Mouse (Mus musculus): ENCODE results near the gene Taz. TPM values are rescaled to one million over a fixed set of nuclear protein-coding genes. Genes with fewer than 3 reads are reported as not detected.

The Taz gene
- 36.1 and 42.6 TPM in 2 replicates for polyA plus RNA-seq (2012; rRNA removed)

DNA sequence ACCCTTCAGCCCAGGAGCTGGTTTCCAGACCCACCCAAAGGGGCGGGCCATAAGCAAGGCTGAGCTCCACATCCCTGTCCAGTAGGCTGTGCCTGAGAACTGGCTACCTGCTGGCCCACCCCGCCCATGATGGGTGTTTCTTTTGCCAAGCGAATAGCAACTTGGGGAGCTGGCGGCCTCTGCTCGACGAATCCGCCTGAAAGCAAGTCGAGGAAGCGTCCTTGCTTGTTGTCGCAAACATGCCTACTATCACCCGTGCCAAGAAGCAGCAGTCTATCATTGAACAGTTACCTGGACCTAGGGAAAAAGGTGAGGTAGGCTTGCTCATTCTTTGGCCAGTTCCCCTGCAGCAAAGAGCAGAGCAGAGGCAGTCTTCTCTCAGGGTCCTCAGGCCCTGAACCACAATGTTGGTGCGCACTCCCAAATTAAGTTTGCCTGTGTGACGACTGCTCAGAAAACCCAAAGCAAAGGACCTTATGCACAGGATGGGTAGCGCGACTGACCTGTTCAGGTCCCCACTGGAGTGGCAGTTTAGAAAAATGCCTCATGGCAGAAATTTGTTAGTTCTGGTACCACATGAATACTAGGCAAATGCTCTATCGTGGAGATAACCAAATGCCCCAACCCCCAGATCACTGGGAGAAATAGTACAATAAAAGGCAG is at the start of gene Taz, which contains the start of gene Dnase1l1:
Gene Taz, plus strand, starts transcription at position 181 of the 663 bp plus-strand sequence.
Gene Dnase1l1, minus strand, starts transcription at position 606 of the 663 bp plus-strand sequence.

DNA sequence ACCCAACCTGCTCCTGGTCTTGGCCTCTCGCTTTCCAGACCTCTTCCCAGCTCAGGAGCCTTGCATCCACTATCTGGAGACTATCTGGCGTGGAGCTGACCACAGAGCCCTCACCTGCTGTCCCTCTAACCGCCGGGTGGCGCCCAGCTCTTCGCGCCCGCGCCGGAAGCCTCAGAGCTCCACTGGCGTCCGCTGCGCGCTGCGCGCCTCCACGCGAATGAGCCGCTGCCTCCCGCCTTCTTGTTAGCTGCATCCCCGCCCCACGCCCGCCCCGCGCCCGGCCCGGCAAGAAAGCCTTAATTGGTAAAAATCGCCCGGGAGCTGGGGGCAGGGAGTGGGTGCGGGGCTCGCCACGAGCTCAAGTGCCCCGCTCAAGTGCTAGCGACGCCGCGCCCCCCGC is 32.1 kb upstream of the Taz start, which contains the start of gene Flna:
Gene Flna, minus strand, starts transcription at position 206 of the 400 bp plus-strand sequence.

DNA sequence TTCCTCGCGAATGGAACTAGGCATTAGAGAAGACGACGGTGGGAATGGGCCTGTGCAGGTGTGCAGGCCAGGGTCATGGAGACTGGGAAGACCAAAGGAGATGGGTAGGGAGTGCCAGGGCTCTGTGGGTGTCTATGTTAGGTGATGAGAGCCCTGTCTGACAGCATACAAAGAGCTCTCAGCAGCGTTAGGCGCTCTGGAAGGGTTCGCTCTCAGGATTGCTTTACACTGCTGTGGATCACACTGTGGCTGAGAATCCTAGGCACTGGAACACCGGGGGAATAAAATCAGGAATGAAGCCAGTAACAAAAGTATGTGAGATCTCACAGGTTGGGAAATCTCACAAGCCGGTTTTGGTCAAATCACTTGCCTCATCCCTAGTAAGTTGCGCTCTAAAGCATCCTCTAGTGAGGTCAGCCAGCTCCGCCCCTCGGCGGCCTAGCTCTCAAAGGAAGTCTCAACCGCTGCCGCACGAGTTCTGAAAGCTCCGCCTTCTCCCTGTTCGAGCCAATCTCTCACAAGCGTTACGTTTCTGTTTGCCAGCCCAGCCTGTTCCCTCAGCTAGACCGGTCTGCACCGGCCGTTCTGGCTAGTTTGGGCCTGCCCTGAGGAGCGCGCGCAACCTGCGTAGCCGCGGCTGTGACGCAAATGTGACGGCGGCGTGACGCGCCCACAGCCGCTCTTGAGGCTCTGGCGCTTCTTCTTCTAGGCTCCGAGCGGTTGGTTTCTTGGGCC is 27.4 kb upstream of the Taz start, which contains the start of gene Emd:
Gene Emd, plus strand, starts transcription at position 535 of the 735 bp plus-strand sequence.

DNA sequence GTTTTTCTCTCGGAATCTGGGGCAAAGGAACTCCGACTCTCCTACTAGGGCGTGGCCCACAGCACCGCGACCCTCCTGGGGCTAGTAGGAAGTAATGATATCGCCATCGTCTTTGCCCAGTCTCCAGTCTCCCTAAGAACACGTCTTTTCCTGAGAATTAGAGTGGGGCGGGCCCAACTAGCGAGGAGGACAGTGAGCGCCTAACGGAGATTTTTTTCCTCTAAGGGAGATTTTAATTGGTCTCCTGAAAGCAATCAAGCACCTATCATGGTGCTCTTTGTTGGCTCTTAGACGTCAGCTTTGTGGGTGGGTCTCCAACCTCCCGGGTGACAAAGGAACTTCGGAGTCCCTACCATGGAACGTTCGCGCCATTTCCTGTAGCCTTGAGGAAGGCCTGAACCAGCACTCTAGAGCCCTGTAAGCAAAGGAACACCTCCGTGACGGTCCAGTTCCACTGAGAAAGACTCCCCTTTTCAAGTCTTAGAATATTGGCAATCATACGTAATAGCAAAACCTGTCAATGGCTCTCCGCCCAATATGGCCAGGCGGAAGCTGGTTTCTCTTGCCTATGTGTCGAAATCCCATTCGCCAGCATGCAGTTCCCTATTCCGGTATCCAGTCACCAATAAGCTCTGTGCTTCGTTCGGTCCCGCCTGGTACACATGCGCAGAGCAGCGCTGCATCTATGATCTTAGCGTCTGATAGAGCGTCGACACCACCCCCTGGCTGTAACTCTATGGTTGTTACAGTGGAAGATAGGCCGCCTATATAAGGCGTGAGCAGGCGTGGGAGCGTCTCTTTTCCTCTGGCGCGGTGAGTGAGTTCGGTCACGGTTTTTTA is 11.4 kb upstream of the Taz start, which contains the start of gene Rpl10:
Gene Rpl10, plus strand, starts transcription at position 751 of the 840 bp plus-strand sequence.

DNA sequence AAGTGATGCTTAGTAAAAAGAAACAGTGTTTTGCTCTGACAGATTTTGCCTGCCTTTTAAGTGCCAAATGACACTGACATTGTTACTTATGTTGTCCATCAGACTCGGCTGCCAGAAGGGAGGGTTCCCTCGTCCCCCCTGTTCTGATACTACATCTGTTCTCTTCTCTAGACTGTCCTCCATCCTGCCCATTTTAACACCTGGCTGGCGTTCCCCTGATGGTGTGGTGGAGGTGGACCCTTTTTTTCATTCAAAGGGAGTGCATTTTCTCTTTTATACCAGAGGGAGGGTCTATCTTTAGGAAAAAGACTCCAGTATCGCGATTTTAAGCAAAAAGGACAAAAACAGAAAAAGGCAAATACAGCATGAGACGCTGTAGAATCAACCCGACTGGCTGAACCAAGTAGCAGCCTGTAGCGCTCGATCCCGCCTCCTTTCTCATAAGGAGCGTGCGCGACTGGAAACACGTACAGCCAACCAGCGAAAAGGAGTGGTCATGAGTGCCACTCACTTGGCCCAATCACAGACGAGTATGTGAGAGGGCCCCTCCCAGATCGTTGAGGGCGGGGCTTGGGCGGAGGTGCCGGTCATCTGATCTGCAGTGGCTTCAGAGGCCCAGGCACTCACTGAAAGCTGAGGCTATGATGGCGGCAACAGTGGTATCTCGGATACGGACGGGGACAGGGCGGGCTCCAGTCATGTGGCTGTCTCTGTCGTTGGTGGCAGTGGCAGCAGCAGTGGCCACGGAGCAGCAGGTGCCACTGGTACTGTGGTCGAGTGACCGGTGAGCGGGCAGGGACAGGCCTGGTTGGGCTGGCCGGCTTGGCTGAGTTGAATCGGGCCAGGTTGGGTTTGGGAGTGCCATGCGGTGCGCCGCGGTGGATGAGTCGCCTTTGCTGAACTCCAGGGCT is 15.1 kb downstream of the Taz start, which contains the start of gene Atp6ap1:
Gene Atp6ap1, plus strand, starts transcription at position 560 of the 911 bp plus-strand sequence.

DNA sequence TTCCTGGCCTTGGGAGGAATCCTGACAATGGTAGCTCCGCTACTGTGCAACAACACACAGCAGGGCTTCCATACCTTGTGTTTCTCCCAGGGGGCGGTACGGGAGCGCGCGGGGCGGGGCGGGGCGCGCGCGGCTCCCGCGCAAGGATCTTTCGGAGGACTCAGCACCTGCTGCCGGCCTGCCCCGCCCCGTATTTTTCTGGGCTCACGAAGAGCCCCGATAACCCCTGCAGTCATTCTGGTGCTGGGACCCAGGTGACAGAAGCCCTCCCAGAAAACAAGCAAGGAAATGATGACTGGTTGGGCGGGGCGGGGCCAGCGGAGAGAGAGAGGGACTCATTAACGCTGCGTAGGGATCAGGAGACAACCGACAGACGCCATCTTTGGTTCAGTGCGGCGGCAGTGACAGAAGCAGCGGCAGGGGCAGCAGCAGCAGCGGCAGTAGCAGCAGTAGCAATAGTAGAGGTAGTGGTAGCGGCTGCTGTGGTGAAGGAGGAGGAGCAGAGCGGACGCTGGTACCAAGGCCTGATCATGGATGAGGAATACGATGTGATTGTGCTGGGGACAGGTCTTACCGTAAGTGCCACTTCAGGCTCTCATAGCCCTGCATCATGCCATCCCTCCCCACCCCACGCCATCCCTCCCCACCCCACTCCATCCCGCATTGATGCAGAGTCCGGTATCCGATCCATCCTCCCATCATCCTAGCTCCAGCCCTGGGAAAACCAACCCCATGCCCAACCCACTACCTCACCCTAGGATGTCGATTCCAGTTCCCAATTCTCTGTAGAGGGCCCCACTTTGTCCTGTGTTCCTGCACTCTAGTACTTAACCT is 23.4 kb downstream of the Taz start, which contains the start of gene Gdi1:
Gene Gdi1, plus strand, starts transcription at position 132 of the 834 bp plus-strand sequence.

DNA sequence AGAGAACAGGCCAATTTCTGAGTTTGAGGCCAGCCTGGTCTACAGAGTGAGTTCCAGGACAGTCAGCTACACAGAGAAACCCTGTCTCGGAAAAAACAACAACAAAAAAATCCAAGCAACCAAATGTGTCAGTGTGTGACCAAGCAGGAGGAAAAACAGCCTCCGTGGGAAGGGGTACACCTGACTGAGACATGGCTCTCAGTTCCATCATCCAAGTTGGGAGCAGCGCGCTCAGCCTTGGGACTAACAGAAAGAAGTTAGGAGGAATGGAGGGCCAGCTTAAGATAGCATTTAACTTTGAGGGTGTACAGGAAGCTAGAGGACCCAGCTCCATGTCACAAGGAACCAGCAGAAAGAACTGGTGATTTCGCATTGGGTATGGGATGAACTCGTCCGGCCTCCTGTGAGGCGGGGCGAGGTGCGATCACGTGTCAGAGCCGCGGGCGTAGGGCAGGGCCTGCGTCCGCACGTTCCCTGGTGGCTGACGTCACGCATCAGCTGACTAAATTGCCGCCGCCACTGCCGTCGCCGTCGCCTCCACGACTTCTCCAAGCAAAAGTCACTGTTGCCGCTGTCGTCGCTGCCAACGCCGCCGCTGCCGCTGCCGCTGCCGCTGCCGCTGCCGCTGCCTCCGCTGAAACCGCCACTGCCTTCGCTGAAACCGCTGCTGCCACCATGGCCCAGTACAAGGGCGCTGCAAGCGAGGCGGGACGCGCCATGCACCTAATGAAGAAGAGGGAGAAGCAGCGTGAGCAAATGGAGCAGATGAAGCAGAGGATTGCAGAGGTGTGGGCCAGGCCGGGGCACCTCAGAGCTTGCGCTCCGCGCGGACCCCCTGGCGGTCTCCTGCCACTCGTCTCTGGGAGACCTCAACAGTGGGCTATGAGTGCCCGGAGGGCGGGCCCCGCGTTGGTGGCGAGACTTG is 31.1 kb downstream of the Taz start, which contains the start of gene Fam50a:
Gene Fam50a, plus strand, starts transcription at position 494 of the 925 bp plus-strand sequence.

DNA sequence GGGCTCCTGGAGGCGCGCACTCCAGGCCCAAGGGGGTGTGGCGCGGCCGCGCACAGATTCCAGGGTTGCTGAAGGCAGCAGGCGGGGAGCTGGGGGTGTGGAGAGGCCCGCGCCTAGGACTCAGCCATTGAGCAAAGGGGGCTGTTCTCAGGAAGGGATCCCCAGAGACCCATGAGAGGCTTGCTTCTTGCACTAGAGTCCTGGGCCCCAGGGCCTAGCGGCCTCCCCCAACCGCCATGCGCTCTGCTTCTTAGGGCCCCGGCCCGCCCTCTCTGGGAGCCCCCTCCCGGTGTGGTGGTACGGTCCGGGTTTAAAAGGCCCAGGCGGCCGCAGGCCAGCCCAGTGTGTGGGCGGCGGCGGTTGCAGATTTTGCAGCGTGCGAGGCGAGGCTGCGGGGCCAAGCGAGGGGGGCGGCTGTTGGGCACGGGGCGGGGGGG is 47.0 kb downstream of the Taz start, which contains the start of gene Plxna3:
Gene Plxna3, plus strand, starts transcription at position 342 of the 437 bp plus-strand sequence.

Other genes starting within 250 kb of the Taz start
- not detected in 2 replicates for gene Opn1mw, start 154.4 kb upstream of the Taz start, polyA plus RNA-seq (2012; rRNA removed)
- gene Mecp2, start 146.5 kb upstream of the Taz start, polyA plus RNA-seq (2012; rRNA removed): 1.00 and 1.5 TPM in 2 replicates
- gene Tex28, start 114.1 kb upstream of the Taz start, polyA plus RNA-seq (2012; rRNA removed): not detected in 2 replicates
- gene Tktl1, start 104.7 kb upstream of the Taz start, polyA plus RNA-seq (2012; rRNA removed): 0.03 TPM in 1 of 2 replicates, not detected in the other
- 724 and 737 TPM in 2 replicates for gene Flna, start 32.1 kb upstream of the Taz start, polyA plus RNA-seq (2012; rRNA removed)
- gene Emd, start 27.2 kb upstream of the Taz start, polyA plus RNA-seq (2012; rRNA removed): 38.6 and 54.4 TPM in 2 replicates
- 552 and 637 TPM in 2 replicates for gene Rpl10, start 11.1 kb upstream of the Taz start, polyA plus RNA-seq (2012; rRNA removed)
- 10.1 and 10.4 TPM in 2 replicates for gene Dnase1l1, start 425 bp downstream of the Taz start, polyA plus RNA-seq (2012; rRNA removed)
- gene Atp6ap1, start 15.2 kb downstream of the Taz start, polyA plus RNA-seq (2012; rRNA removed): 122 and 133 TPM in 2 replicates
- gene Gdi1, start 23.1 kb downstream of the Taz start, polyA plus RNA-seq (2012; rRNA removed): 44.9 and 65.9 TPM in 2 replicates
- gene Fam50a, start 31.1 kb downstream of the Taz start, polyA plus RNA-seq (2012; rRNA removed): 5.9 and 12.8 TPM in 2 replicates
- gene Plxna3, start 47.2 kb downstream of the Taz start, polyA plus RNA-seq (2012; rRNA removed): 8.6 and 14.7 TPM in 2 replicates
- gene Lage3, start 71.7 kb downstream of the Taz start, polyA plus RNA-seq (2012; rRNA removed): 15.4 and 21.1 TPM in 2 replicates
- 19.6 and 20.0 TPM in 2 replicates for gene Ubl4a, start 91.3 kb downstream of the Taz start, polyA plus RNA-seq (2012; rRNA removed)
- gene Slc10a3, start 91.4 kb downstream of the Taz start, polyA plus RNA-seq (2012; rRNA removed): 8.9 and 12.9 TPM in 2 replicates
- gene Fam3a, start 111.4 kb downstream of the Taz start, polyA plus RNA-seq (2012; rRNA removed): 17.4 and 18.0 TPM in 2 replicates
- gene Ikbkg, start 111.4 kb downstream of the Taz start, polyA plus RNA-seq (2012; rRNA removed): 3.4 and 5.9 TPM in 2 replicates
- 20.4 and 29.5 TPM in 2 replicates for gene G6pdx, start 147.3 kb downstream of the Taz start, polyA plus RNA-seq (2012; rRNA removed)
- not detected in 2 replicates for gene Gm6880, start 199.5 kb downstream of the Taz start, polyA plus RNA-seq (2012; rRNA removed)

Measured in stomach, adult 2 months (tissue).